Comparison of ENCODE assay signal across 21 mouse cellular contexts in genomic region chr10:31551850-31552249, GRCm38 (mm10). TPM values are rescaled to one million over a fixed set of nuclear protein-coding genes. Genes with fewer than 3 reads are reported as not detected.
A peak's percentile ranks its signal among the peaks of the same experiment; 100 is the strongest.
DNase-seq lines count a peak whose midpoint lies in the region; ATAC-seq and TF ChIP-seq lines count a peak whose summit lies in the region.
"Had no signal": no experiment of that assay in that cellular context is flagged by ENCODE, and none has a peak within 500 bp of the region (broad histone marks: within the 10 kb centered on the region; RNA-seq: fewer than 3 reads in every experiment).

No protein-coding gene starts in this region.

- 0 out of 2 replicates have a peak overlapping the region, but pooled peaks have one; percentile 19 for H3K27ac ChIP-seq in forebrain, embryonic 12.5 days
- no peak overlapping the region for H3K27ac ChIP-seq in forebrain, embryonic 10.5 days
- 0 out of 2 replicates have a peak overlapping the region, but pooled peaks have one; percentile 15 for H3K27ac ChIP-seq in hindbrain, postnatal 0 days
- no peak overlapping the region for H3K27ac ChIP-seq in hindbrain, embryonic 10.5 days
- peak overlapping the region; percentile 35; the same call in 1 of the 2 replicates for H3K27ac ChIP-seq in midbrain, embryonic 13.5 days
- H3K27ac ChIP-seq in midbrain, embryonic 14.5 days (replicated peaks; ENCODE audit: low read depth, low read length), result no peak overlapping the region
- H3K27ac ChIP-seq: limb, embryonic 10.5 days; limb, embryonic 15.5 days; midbrain, embryonic 12.5 days had no signal

- H3K9ac ChIP-seq in forebrain, embryonic 12.5 days, result no peak overlapping the region
- H3K9ac ChIP-seq in hindbrain, postnatal 0 days (replicated peaks; ENCODE audit: low read length), result no peak overlapping the region
- H3K9ac ChIP-seq in midbrain, embryonic 13.5 days (replicated peaks), result no peak overlapping the region
- H3K9ac ChIP-seq in midbrain, embryonic 14.5 days (replicated peaks; ENCODE audit: low read length), result no peak overlapping the region
- H3K9ac ChIP-seq: limb, embryonic 15.5 days; midbrain, embryonic 12.5 days had no signal

- no peaks in the 10 kb centered on the region for H3K27me3 ChIP-seq in forebrain, embryonic 12.5 days
- no peaks in the 10 kb centered on the region for H3K27me3 ChIP-seq in forebrain, embryonic 10.5 days (ENCODE audit: poor library complexity, severe bottlenecking)
- H3K27me3 ChIP-seq in hindbrain, postnatal 0 days (ENCODE audit: insufficient read depth, low read length), result no peaks in the 10 kb centered on the region
- no peaks in the 10 kb centered on the region for H3K27me3 ChIP-seq in hindbrain, embryonic 10.5 days (ENCODE audit: insufficient read depth, poor library complexity, severe bottlenecking)
- no peaks in the 10 kb centered on the region for H3K27me3 ChIP-seq in midbrain, embryonic 13.5 days
- no peaks in the 10 kb centered on the region for H3K27me3 ChIP-seq in midbrain, embryonic 14.5 days (ENCODE audit: control insufficient read depth, insufficient read depth, low read length)
- H3K27me3 ChIP-seq: limb, embryonic 15.5 days; megakaryocyte, embryonic 14.5 days; midbrain, embryonic 12.5 days had no signal

- WGBS in forebrain, embryonic 12.5 days, result 91% methylated on average over 7 of the region's 7 CpGs
- WGBS in forebrain, embryonic 10.5 days, result 84% methylated on average over 7 of the region's 7 CpGs
- 89% methylated on average over 7 of the region's 7 CpGs for whole genome bisulfite sequencing in hindbrain, postnatal 0 days
- 88% methylated on average over 7 of the region's 7 CpGs for WGBS in hindbrain, embryonic 10.5 days
- 89% methylated on average over 7 of the region's 7 CpGs for WGBS in midbrain, embryonic 13.5 days
- WGBS in midbrain, embryonic 14.5 days, result 84% methylated on average over 7 of the region's 7 CpGs

- TF ChIP-seq CTCF in hindbrain, postnatal 0 days (IDR thresholded peaks at IDR 0.05; ENCODE audit: low read depth), result no peak

- H3K4me1 ChIP-seq in forebrain, embryonic 12.5 days, result no peaks in the 10 kb centered on the region
- H3K4me1 ChIP-seq in forebrain, embryonic 10.5 days, result no peaks in the 10 kb centered on the region
- H3K4me1 ChIP-seq in hindbrain, postnatal 0 days (ENCODE audit: insufficient read depth, low read length), result no peaks in the 10 kb centered on the region
- H3K4me1 ChIP-seq in hindbrain, embryonic 10.5 days (replicated peaks), result no peaks in the 10 kb centered on the region
- no peaks in the 10 kb centered on the region; the same call in 1 of the 2 replicates for H3K4me1 ChIP-seq in midbrain, embryonic 13.5 days (replicated peaks)
- no peaks in the 10 kb centered on the region for H3K4me1 ChIP-seq in midbrain, embryonic 14.5 days (ENCODE audit: control insufficient read depth, insufficient read depth, low read length)
- H3K4me1 ChIP-seq: limb, embryonic 10.5 days; limb, embryonic 15.5 days; megakaryocyte, embryonic 14.5 days; midbrain, embryonic 12.5 days had no signal

- no peak overlapping the region for H3K4me2 ChIP-seq in forebrain, embryonic 12.5 days
- H3K4me2 ChIP-seq in hindbrain, postnatal 0 days (ENCODE audit: low read depth, low read length), result no peak overlapping the region
- no peak overlapping the region for H3K4me2 ChIP-seq in midbrain, embryonic 13.5 days (replicated peaks)
- no peak overlapping the region for H3K4me2 ChIP-seq in midbrain, embryonic 14.5 days (ENCODE audit: low read length)
- H3K4me2 ChIP-seq: limb, embryonic 15.5 days; midbrain, embryonic 12.5 days had no signal

- no peak for DNase-seq in forebrain, embryonic 10.5 days (ENCODE audit: extremely low spot score, low spot score)
- no peak for DNase-seq in hindbrain, postnatal 0 days (ENCODE audit: low spot score)
- DNase-seq in hindbrain, embryonic 10.5 days (ENCODE audit: low spot score), result no peak
- DNase-seq in midbrain, embryonic 14.5 days, result no peak
- DNase-seq in thymus, postnatal 10 days (ENCODE audit: low spot score in 2 of 2), result no peak
- DNase-seq: adrenal gland, postnatal 10 days; cerebellum, adult 8-10 months; cerebellum, postnatal 25 days; heart, postnatal 14 days; kidney, adult 18-20 months; kidney, postnatal 4 days; layer of hippocampus, adult 9-11 months; lung, postnatal 36 days had no signal

- H3K4me3 ChIP-seq in forebrain, embryonic 12.5 days (replicated peaks), result no peak overlapping the region
- H3K4me3 ChIP-seq in forebrain, embryonic 10.5 days, result no peak overlapping the region
- H3K4me3 ChIP-seq in hindbrain, postnatal 0 days (ENCODE audit: low read length), result no peak overlapping the region
- no peak overlapping the region for H3K4me3 ChIP-seq in hindbrain, embryonic 10.5 days
- no peak overlapping the region for H3K4me3 ChIP-seq in midbrain, embryonic 13.5 days (replicated peaks)
- no peak overlapping the region for H3K4me3 ChIP-seq in midbrain, embryonic 14.5 days (replicated peaks; ENCODE audit: low read depth, low read length)
- H3K4me3 ChIP-seq: limb, embryonic 10.5 days; limb, embryonic 15.5 days; megakaryocyte, embryonic 14.5 days; midbrain, embryonic 12.5 days had no signal

- H3K36me3 ChIP-seq in forebrain, embryonic 12.5 days (replicated peaks), result no peaks in the 10 kb centered on the region
- H3K36me3 ChIP-seq in forebrain, embryonic 10.5 days (replicated peaks), result no peaks in the 10 kb centered on the region
- no peaks in the 10 kb centered on the region for H3K36me3 ChIP-seq in hindbrain, postnatal 0 days (ENCODE audit: insufficient read depth, low read length)
- H3K36me3 ChIP-seq in hindbrain, embryonic 10.5 days, result no peaks in the 10 kb centered on the region
- H3K36me3 ChIP-seq in midbrain, embryonic 13.5 days, result no peaks in the 10 kb centered on the region
- H3K36me3 ChIP-seq in midbrain, embryonic 14.5 days (ENCODE audit: control insufficient read depth, insufficient read depth, low read length), result no peaks in the 10 kb centered on the region
- H3K36me3 ChIP-seq: G1E; limb, embryonic 10.5 days; limb, embryonic 15.5 days; midbrain, embryonic 12.5 days had no signal

- ATAC-seq in forebrain, embryonic 12.5 days (ENCODE audit: low FRiP score), result no peak; the same call in 1 of the 2 replicates
- no peak for ATAC-seq in hindbrain, postnatal 0 days
- ATAC-seq in midbrain, embryonic 13.5 days, result no peak; the same call in 1 of the 2 replicates
- no peak for ATAC-seq in midbrain, embryonic 14.5 days (ENCODE audit: low FRiP score, low TSS enrichment)
- ATAC-seq in granulocyte monocyte progenitor cell, adult 5-6 weeks (replicated peaks; ENCODE audit: poor library complexity, severe bottlenecking), result peak; percentile 37; the same call in 1 of the 2 replicates

- no peaks in the 10 kb centered on the region for H3K9me3 ChIP-seq in forebrain, embryonic 12.5 days
- no peaks in the 10 kb centered on the region for H3K9me3 ChIP-seq in forebrain, embryonic 10.5 days
- H3K9me3 ChIP-seq in hindbrain, postnatal 0 days (ENCODE audit: low read length), result no peaks in the 10 kb centered on the region
- H3K9me3 ChIP-seq in hindbrain, embryonic 10.5 days, result no peaks in the 10 kb centered on the region
- H3K9me3 ChIP-seq in midbrain, embryonic 13.5 days, result no peaks in the 10 kb centered on the region
- no peaks in the 10 kb centered on the region for H3K9me3 ChIP-seq in midbrain, embryonic 14.5 days (ENCODE audit: control insufficient read depth, low read length)
- H3K9me3 ChIP-seq: G1E; limb, embryonic 10.5 days; limb, embryonic 15.5 days; megakaryocyte, embryonic 14.5 days; midbrain, embryonic 12.5 days had no signal

RNA-seq across cellular contexts. Expression of gene Rnf217, which starts 57.1 kb away (rescaled TPM):
- polyA plus RNA-seq in forebrain, embryonic 12.5 days (2016; fragmentation: Nextera tagmentation; extraction: Ambion mirVana), result 1.4 and 1.6 TPM in 2 replicates
- polyA plus RNA-seq in forebrain, embryonic 10.5 days (2016; fragmentation: Nextera tagmentation; extraction: Ambion mirVana), result 0.77 and 0.86 TPM in 2 replicates
- 10.5 and 11.2 TPM in 2 replicates for total RNA-seq in hindbrain, postnatal 0 days (2014; rRNA removed)
- 1.8 TPM in 2 replicates for polyA plus RNA-seq in hindbrain, postnatal 0 days (2015; fragmentation: Nextera tagmentation; extraction: Ambion mirVana)
- polyA plus RNA-seq in hindbrain, embryonic 10.5 days (2016; fragmentation: Nextera tagmentation; extraction: Ambion mirVana), result 0.95 and 1.0 TPM in 2 replicates
- 1.2 and 1.4 TPM in 2 replicates for polyA plus RNA-seq in midbrain, embryonic 13.5 days (2015; fragmentation: Nextera tagmentation; extraction: Ambion mirVana)
- 2.9 and 3.1 TPM in 2 replicates for polyA plus RNA-seq in midbrain, embryonic 14.5 days (2014; fragmentation: Nextera tagmentation; extraction: Ambion mirVana)
- total RNA-seq in granulocyte monocyte progenitor cell, adult 5-6 weeks (2014; fragmentation: Nextera tagmentation), result 3.7 and 4.3 TPM in 2 replicates
- total RNA-seq in granulocyte monocyte progenitor cell, adult 5-6 weeks (2017), result 2.1 and 3.0 TPM in 2 replicates
- polyA plus RNA-seq: G1E had no signal

Comparison
In these comparisons a context has a peak if more than half of its experiments do, and no peak if none do; other contexts are left out.
1. H3K27ac ChIP-seq: peak in forebrain, embryonic 12.5 days (single experiment), hindbrain, postnatal 0 days (single experiment) and midbrain, embryonic 13.5 days (single experiment); none in forebrain, embryonic 10.5 days (single experiment), hindbrain, embryonic 10.5 days (single experiment) and midbrain, embryonic 14.5 days (single experiment).